Mouse (Mus musculus): ENCODE results near the gene Il6ra.

The Il6ra gene

GRCm38 (mm10) chr3:89912543-89913391 lies at the start of gene Il6ra:
Il6ra (minus strand) TSS chr3:89913196.
- DNase-seq (ENCODE audit: low spot score) = peak; percentile 81

GRCm38 (mm10) chr3:89962059-89962750 lies 49.2 kb upstream of the Il6ra start:
- no peak for DNase-seq (ENCODE audit: low spot score)

- no peak for DNase-seq (ENCODE audit: low spot score)
Measured at GRCm38 (mm10) chr3:89961436-89961835, 48.4 kb upstream of the Il6ra start.

- DNase-seq (ENCODE audit: low spot score) = peak; percentile 98
Measured at GRCm38 (mm10) chr3:89960469-89960868, 47.5 kb upstream of the Il6ra start.

- no peak for DNase-seq (ENCODE audit: low spot score)
Measured at GRCm38 (mm10) chr3:89959435-89959834, 46.4 kb upstream of the Il6ra start.

- DNase-seq (ENCODE audit: low spot score) = no peak
Measured at GRCm38 (mm10) chr3:89957880-89958279, 44.9 kb upstream of the Il6ra start.

- DNase-seq (ENCODE audit: low spot score) = no peak
Measured at GRCm38 (mm10) chr3:89956177-89956971, 43.4 kb upstream of the Il6ra start.

- DNase-seq (ENCODE audit: low spot score) = peak; percentile 85
Measured at GRCm38 (mm10) chr3:89953420-89953819, 40.4 kb upstream of the Il6ra start.

- peak; percentile 73 for DNase-seq (ENCODE audit: low spot score)
Measured at GRCm38 (mm10) chr3:89948655-89949054, 35.7 kb upstream of the Il6ra start.

GRCm38 (mm10) chr3:89948021-89948420 lies 35.0 kb upstream of the Il6ra start:
- DNase-seq (ENCODE audit: low spot score) = no peak

- no peak for DNase-seq (ENCODE audit: low spot score)
Measured at GRCm38 (mm10) chr3:89945026-89945425, 32.0 kb upstream of the Il6ra start.

- no peak for DNase-seq (ENCODE audit: low spot score)
Measured at GRCm38 (mm10) chr3:89942894-89943293, 29.9 kb upstream of the Il6ra start.

GRCm38 (mm10) chr3:89936495-89936894 lies 23.5 kb upstream of the Il6ra start:
- no peak for DNase-seq (ENCODE audit: low spot score)

- DNase-seq (ENCODE audit: low spot score) = no peak
Measured at GRCm38 (mm10) chr3:89932925-89933324, 19.9 kb upstream of the Il6ra start.

GRCm38 (mm10) chr3:89928956-89929355 lies 16.0 kb upstream of the Il6ra start:
- no peak for DNase-seq (ENCODE audit: low spot score)

GRCm38 (mm10) chr3:89926440-89926839 lies 13.4 kb upstream of the Il6ra start:
- no peak for DNase-seq (ENCODE audit: low spot score)

- DNase-seq (ENCODE audit: low spot score) = no peak
Measured at GRCm38 (mm10) chr3:89920711-89921110, 7.7 kb upstream of the Il6ra start.

GRCm38 (mm10) chr3:89917408-89917807 lies 4.4 kb upstream of the Il6ra start:
- DNase-seq (ENCODE audit: low spot score) = no peak

- no peak for DNase-seq (ENCODE audit: low spot score)
Measured at GRCm38 (mm10) chr3:89916622-89917021, 3.6 kb upstream of the Il6ra start.

- DNase-seq (ENCODE audit: low spot score) = no peak
Measured at GRCm38 (mm10) chr3:89914700-89915099, 1.7 kb upstream of the Il6ra start.

GRCm38 (mm10) chr3:89912108-89912542 lies 871 bp downstream of the Il6ra start:
- no peak for DNase-seq (ENCODE audit: low spot score)

GRCm38 (mm10) chr3:89911207-89911606 lies 1.8 kb downstream of the Il6ra start:
- no peak for DNase-seq (ENCODE audit: low spot score)

All from testis, postnatal 10 days (tissue).